Mouse (Mus musculus): Measurements from ENCODE around the gene Dusp16. TPM values are rescaled to one million over a fixed set of nuclear protein-coding genes. Genes with fewer than 3 reads are reported as not detected.

The Dusp16 gene
- total RNA-seq, 2 experiments from 2014 or later: 22.2 to 25.6 TPM

- intact Hi-C loops (cut with DNase I): loop anchor here (5.0 kb wide), 1 partner anchor 44 kb away; the partner anchor contains the start of gene Dusp16
- DNase-seq: no peak
Observed at GRCm38 (mm10) chr6:134748126-134748525, 44.3 kb downstream of the Dusp16 start.

- intact Hi-C loops (cut with DNase I): loop anchor here (5.0 kb wide), 1 partner anchor 46 kb away; the partner anchor contains the start of gene Dusp16
- DNase-seq: no peak
Observed at GRCm38 (mm10) chr6:134745876-134746275, 46.5 kb downstream of the Dusp16 start.

- DNase-seq: no peak
- intact Hi-C loops (cut with DNase I): no loop called here
Observed at GRCm38 (mm10) chr6:134743568-134743967, 48.9 kb downstream of the Dusp16 start.

GRCm38 (mm10) chr6:134736853-134737252 lies 55.6 kb downstream of the Dusp16 start:
- DNase-seq: peak in 1 of 2 experiments; percentile 22
- intact Hi-C loops (cut with DNase I): no loop called here

GRCm38 (mm10) chr6:134733800-134734221 lies 58.6 kb downstream of the Dusp16 start:
- DNase-seq: no peak
- intact Hi-C loops (cut with DNase I): no loop called here

- intact Hi-C loops (cut with DNase I): no loop called here
- DNase-seq: no peak
Observed at GRCm38 (mm10) chr6:134732813-134733212, 59.6 kb downstream of the Dusp16 start.

- intact Hi-C loops (cut with DNase I): no loop called here
- DNase-seq: no peak
Observed at GRCm38 (mm10) chr6:134730978-134731377, 61.4 kb downstream of the Dusp16 start.

GRCm38 (mm10) chr6:134725406-134725805 lies 67.0 kb downstream of the Dusp16 start:
- DNase-seq: no peak
- intact Hi-C loops (cut with DNase I): no loop called here

GRCm38 (mm10) chr6:134723833-134724553 lies 68.4 kb downstream of the Dusp16 start:
- intact Hi-C loops (cut with DNase I): no loop called here
- DNase-seq: no peak

- DNase-seq: no peak
- intact Hi-C loops (cut with DNase I): no loop called here
Observed at GRCm38 (mm10) chr6:134723326-134723725, 69.1 kb downstream of the Dusp16 start.

- intact Hi-C loops (cut with DNase I): no loop called here
- no peak for DNase-seq
Observed at GRCm38 (mm10) chr6:134722906-134723305, 69.5 kb downstream of the Dusp16 start.

- intact Hi-C loops (cut with DNase I): no loop called here
- DNase-seq: no peak
Observed at GRCm38 (mm10) chr6:134721729-134722269, 70.6 kb downstream of the Dusp16 start.

- intact Hi-C loops (cut with DNase I): no loop called here
- DNase-seq: no peak
Observed at GRCm38 (mm10) chr6:134720150-134720549, 72.3 kb downstream of the Dusp16 start.

- no peak for DNase-seq
- intact Hi-C loops (cut with DNase I): loop anchor here (2.0 kb wide), 1 partner anchor 76 kb away; no protein-coding TSS in a partner anchor
Observed at GRCm38 (mm10) chr6:134719156-134719555, 73.3 kb downstream of the Dusp16 start.

- intact Hi-C loops (cut with DNase I): loop anchor here (2.0 kb wide), 1 partner anchor 76 kb away; no protein-coding TSS in a partner anchor
Observed at GRCm38 (mm10) chr6:134718668-134719065, 73.8 kb downstream of the Dusp16 start.

GRCm38 (mm10) chr6:134717886-134718667 lies 74.3 kb downstream of the Dusp16 start:
- peak in 1 of 2 experiments; percentile 10 for DNase-seq
- intact Hi-C loops (cut with DNase I): loop anchor here (2.0 kb wide), 1 partner anchor 77 kb away; no protein-coding TSS in a partner anchor

More at GRCm38 (mm10) chr6:134718668-134719065, 73.8 kb downstream of the Dusp16 start:
- DNase-seq: no peak

- intact Hi-C loops (cut with DNase I): no loop called here
- no peak for DNase-seq
Observed at GRCm38 (mm10) chr6:134716168-134716587, 76.2 kb downstream of the Dusp16 start.

- intact Hi-C loops (cut with DNase I): no loop called here
- DNase-seq: no peak
Observed at GRCm38 (mm10) chr6:134713897-134714296, 78.5 kb downstream of the Dusp16 start.

- intact Hi-C loops (cut with DNase I): no loop called here
Observed at GRCm38 (mm10) chr6:134713321-134713720, 79.1 kb downstream of the Dusp16 start.

GRCm38 (mm10) chr6:134710020-134710419 lies 82.4 kb downstream of the Dusp16 start:
- no peak for DNase-seq
- intact Hi-C loops (cut with DNase I): no loop called here

More at GRCm38 (mm10) chr6:134713321-134713720, 79.1 kb downstream of the Dusp16 start:
- DNase-seq: no peak

- intact Hi-C loops (cut with DNase I): no loop called here
- DNase-seq: no peak
Observed at GRCm38 (mm10) chr6:134706467-134706866, 86.0 kb downstream of the Dusp16 start.

Data from heart, postnatal 36 days (tissue).